Mouse (Mus musculus): ENCODE data around the gene Fam162a.
A peak's percentile ranks its signal among the peaks of the same experiment; 100 is the strongest.
"Not testable (repeated sequence)": the region's sequence is repeated elsewhere in the genome, so short reads cannot be mapped to it uniquely, and the experiment has no call there.

Fam162a gene

GRCm38 (mm10) chr16:36057933-36058475, 13.4 kb downstream of the Fam162a start:
- no peak for DNase-seq (ENCODE audit: low spot score)

DNA sequence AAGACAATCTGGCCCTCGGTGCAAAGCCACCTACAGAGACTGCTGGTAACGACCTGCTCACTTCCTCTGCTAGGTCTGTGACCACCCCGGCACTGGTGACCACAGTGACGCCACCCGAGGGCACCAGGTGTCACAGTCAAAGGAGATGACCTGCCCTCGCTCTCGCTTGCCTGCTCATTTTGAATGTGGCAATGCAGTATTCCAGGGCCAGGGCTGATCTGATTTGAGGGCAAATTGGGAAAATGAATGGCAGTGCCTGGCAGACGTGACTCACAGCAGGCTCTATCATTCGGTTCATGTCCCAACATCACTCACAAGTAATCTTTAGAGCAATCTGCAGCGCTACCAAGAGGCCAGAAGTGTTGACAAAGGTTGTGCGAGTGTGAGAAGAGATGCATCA, 15.0 kb downstream of the Fam162a start:
- no peak for DNase-seq (ENCODE audit: low spot score)

DNA sequence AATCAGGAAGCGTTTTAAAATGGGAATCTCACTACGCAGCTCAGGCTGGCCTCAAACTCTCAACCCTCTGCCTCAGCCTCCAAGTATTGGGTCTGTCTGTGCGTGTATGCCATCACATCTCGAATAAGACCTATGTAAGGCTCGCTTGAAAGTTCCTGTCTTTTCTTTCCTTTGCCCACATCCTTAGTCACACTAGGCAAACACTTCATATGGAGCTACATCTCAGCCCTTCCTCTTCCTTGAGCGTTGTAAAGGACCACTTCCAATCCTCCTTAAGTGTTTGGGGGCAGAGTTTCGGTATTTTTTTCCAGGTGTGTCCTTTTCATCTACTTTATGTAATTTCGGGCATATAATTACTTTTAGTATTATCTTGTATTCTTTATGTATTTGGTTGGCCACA, 16.5 kb downstream of the Fam162a start:
- DNase-seq (ENCODE audit: low spot score) = no peak

GRCm38 (mm10) chr16:36053524-36054275, 17.7 kb downstream of the Fam162a start:
- no peak for DNase-seq (ENCODE audit: low spot score)

DNA sequence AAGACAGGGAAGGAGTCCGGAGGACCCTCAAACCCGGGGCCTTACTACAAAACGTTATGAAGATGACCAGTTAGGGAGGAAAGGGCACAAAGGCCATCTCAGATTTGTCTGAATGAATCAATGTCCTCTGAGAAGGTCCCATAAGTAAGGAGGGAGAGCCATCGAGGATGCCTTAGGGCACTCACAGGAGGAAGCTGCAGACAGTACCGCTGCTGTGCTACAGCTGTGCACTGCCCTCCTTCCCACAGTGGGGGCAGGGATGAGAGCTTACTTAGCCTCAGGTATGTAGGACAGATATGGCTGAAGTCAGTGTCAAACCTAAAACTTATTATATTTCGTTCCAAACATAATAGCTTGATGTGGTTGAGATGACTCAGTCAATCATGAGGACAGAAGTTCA, 19.9 kb downstream of the Fam162a start:
- no peak for DNase-seq (ENCODE audit: low spot score)

DNA sequence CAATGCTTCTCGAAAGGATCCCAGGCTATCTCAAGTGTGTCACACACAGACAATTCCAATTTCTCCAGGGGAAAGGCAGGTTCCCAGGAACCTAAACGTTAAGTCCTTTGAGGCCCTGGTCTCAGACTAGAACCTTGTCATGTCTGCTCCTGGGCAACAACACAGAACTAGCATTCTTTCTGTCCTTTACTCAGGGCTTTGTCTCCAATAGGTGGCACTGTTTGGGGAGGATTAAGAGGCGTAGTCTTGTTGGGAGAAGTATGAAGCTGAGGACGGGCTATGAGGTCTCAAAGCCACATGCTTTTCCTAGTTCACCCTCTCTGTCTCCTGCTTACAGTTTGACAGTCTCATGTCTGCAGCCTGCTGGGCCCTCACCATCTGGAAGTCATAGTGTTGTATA, 23.9 kb downstream of the Fam162a start:
- DNase-seq (ENCODE audit: low spot score) = no peak

- DNase-seq (ENCODE audit: low spot score) = no peak
Measured at GRCm38 (mm10) chr16:36043964-36044363, 27.4 kb downstream of the Fam162a start.

DNA sequence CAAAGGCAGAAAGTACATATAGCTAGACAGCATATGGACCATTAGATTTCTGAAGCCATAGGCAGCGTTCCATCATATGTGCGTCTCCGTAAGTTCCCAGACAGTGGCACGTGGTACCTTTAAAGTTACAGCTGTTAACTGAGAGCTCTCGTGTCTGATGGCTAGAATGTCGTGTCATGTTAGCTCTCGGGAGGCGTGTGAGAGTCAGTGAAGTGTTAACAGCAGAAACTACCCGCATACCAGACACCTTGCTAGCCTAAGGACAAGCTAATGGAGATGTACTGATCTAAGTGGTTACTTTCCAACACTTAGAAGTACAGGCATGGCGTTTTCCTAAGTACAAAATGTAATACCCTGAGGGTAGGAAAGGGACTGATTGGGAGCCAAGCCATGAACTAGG, 28.3 kb downstream of the Fam162a start:
- DNase-seq (ENCODE audit: low spot score) = no peak

GRCm38 (mm10) chr16:36041625-36042020, 29.8 kb downstream of the Fam162a start:
- no peak for DNase-seq (ENCODE audit: low spot score)

- peak; percentile 73 for DNase-seq (ENCODE audit: low spot score)
Measured at GRCm38 (mm10) chr16:36040640-36041624, 30.5 kb downstream of the Fam162a start, which contains the start of gene Wdr5b. TSS of gene Wdr5b (plus strand) at chr16:36041190.

DNA sequence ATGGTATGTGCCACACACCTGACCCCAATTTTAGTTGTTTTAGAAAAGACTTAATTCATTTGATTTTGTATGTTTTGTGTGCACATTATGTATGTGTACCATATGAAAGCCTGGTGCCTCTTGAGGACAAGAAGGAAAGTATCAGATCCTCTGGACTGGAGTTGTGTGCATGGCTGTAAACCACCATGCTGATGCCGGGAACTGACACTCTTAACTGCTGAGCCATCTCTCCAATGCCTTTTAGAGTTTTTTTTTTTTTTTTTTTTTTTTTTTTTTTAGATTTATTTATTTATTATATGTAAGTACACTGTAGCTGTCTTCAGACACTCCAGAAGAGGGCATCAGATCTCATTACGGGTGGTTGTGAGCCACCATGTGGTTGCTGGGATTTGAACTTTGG, 43.3 kb downstream of the Fam162a start:
- not testable (repeated sequence) for DNase-seq (ENCODE audit: low spot score)

DNA sequence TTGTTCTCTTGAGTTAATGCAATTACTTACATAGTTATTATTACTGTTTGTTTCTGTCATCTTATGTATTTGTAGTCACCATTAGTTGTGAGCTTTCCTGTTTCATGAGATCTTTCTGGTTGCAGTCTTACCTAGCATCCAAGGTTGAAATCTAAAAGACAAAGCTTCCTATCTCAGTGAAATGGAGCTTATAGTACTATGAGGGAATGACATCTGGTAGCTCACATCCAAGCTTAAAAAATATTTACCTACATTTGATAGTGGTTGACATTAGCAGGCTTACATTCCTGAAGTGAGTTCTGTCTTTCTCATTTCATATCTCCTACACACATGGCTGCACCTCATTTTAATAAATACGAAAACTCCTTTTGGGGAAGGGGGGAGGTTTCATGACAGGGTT, 55.1 kb downstream of the Fam162a start:
- no peak for DNase-seq (ENCODE audit: low spot score)

GRCm38 (mm10) chr16:36008396-36008795, 63.0 kb downstream of the Fam162a start:
- DNase-seq (ENCODE audit: low spot score) = no peak

GRCm38 (mm10) chr16:35998852-35999251, 72.5 kb downstream of the Fam162a start:
- DNase-seq (ENCODE audit: low spot score) = not testable (repeated sequence)

Data from ovary, postnatal 14 days (tissue).